Mouse (Mus musculus) olfactory bulb, adult 2 months (tissue): ENCODE results near the gene Adm2.

Experiments
- CTCF ChIP-seq: fragments of 200-500 bp; IDR thresholded peaks from 2 replicates; pipeline ENCODE4 v1.5.1; 2012; ENCODE audit warnings: low read depth, mild to moderate bottlenecking, low read length, moderate library complexity; ENCODE audit not compliant: insufficient read depth
- POLR2A ChIP-seq: fragments of 200-500 bp; IDR thresholded peaks from 2 replicates; pipeline ENCODE4 v1.6.1; 2012; ENCODE audit warnings: mild to moderate bottlenecking, low read depth, low read length, moderate library complexity; ENCODE audit not compliant: insufficient read depth

DNA sequence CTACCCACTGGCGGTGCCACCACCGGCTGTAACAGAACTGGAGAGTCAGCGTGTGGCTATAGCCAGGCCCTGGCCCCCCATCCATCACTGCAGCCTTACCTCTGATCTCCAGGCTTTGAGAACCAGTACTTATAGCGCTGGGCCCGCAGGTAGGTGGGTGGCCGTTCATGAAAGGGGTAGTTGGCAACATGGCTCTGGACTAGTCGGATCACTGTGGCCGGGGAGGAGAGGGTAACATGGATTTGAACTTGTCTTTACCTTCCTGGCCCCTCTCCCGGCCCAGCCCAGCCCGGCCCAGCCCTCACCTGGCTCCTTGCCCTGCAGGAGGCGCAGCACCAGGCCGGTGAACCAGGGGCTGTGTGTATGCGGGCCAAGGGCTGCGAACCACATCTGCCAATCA is 29.5 kb downstream of the Adm2 start:
- TF ChIP-seq CTCF (no peak), POLR2A (no peak)
